Mouse (Mus musculus): ENCODE data around the gene Zfp39. TPM values are rescaled to one million over a fixed set of nuclear protein-coding genes. Genes with fewer than 3 reads are reported as not detected.

The Zfp39 gene
- polyA plus RNA-seq, 1 experiment = 1.5 TPM

GRCm38 (mm10) chr11:58947798-58948528 lies 43.9 kb upstream of the Zfp39 start:
- TF ChIP-seq POLR2A (IDR thresholded peaks at IDR 0.05; ENCODE audit: low read depth, low read length) (no peak), CTCF (conservative IDR thresholded peaks at IDR 0.05; ENCODE audit: insufficient read depth, insufficient read length, low read depth, low read length) (no peak)
- DNase-seq = no peak
- peak overlapping the region; percentile 63 for H3K4me3 ChIP-seq (ENCODE audit: insufficient read depth, low read depth, low read length)

GRCm38 (mm10) chr11:58947306-58947705 lies 43.3 kb upstream of the Zfp39 start:
- 89% methylated on average over 3 of the region's 3 CpGs for WGBS
- H3K4me1 ChIP-seq (ENCODE audit: control insufficient read depth, insufficient read depth, low read length) = peaks cover 5% of the 10 kb centered on the region; the same call in 1 of the 2 replicates
- no peaks in the 10 kb centered on the region; the same call in 1 of the 2 replicates for H3K27me3 ChIP-seq (replicated peaks; ENCODE audit: control insufficient read depth, insufficient read depth, low read length)
- no peaks in the 10 kb centered on the region for H3K36me3 ChIP-seq (ENCODE audit: control insufficient read depth, insufficient read depth, low read length)
- no peak overlapping the region for H3K4me3 ChIP-seq (ENCODE audit: insufficient read depth, low read depth, low read length)
- TF ChIP-seq CTCF (conservative IDR thresholded peaks at IDR 0.05; ENCODE audit: insufficient read depth, insufficient read length, low read depth, low read length) (no peak), POLR2A (IDR thresholded peaks at IDR 0.05; ENCODE audit: low read depth, low read length) (no peak)
- H3K27ac ChIP-seq (ENCODE audit: insufficient read depth, low read depth, low read length) = no peak overlapping the region
- DNase-seq = no peak

More at GRCm38 (mm10) chr11:58947798-58948528, 43.9 kb upstream of the Zfp39 start:
- WGBS = 16% methylated on average over 23 of the region's 23 CpGs
- no peak overlapping the region for H3K27ac ChIP-seq (ENCODE audit: insufficient read depth, low read depth, low read length)
- no peaks in the 10 kb centered on the region for H3K36me3 ChIP-seq (ENCODE audit: control insufficient read depth, insufficient read depth, low read length)
- H3K4me1 ChIP-seq (ENCODE audit: control insufficient read depth, insufficient read depth, low read length) = peaks cover 5% of the 10 kb centered on the region; the same call in 1 of the 2 replicates
- no peaks in the 10 kb centered on the region; the same call in 1 of the 2 replicates for H3K27me3 ChIP-seq (replicated peaks; ENCODE audit: control insufficient read depth, insufficient read depth, low read length)

DNA sequence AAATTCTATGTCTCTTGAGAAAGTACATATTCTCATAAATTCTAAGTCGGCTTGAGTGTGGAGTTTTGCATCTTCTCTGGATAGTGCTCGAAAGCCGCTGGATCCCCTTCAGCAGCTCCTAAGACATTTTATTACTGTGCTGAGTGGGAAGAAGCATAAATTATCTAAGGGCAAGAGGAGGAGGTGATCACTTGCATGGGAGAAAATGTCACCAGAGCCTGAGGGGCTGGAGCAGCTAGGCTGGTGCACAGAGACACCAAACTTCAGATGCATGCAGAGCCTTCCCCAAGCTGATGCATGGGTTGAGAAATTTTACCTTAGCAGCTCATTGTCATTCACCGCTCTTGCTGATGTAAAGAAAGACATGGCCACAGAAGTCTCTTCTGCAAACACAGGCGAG lies 40.1 kb upstream of the Zfp39 start:
- WGBS = 62% methylated on average over 5 of the region's 5 CpGs
- Histone ChIP-seq H3K27ac (ENCODE audit: insufficient read depth, low read depth, low read length) (no peak overlapping the region), H3K36me3 (ENCODE audit: control insufficient read depth, insufficient read depth, low read length) (no peaks in the 10 kb centered on the region), H3K4me3 (ENCODE audit: insufficient read depth, low read depth, low read length) (no peak overlapping the region), H3K4me1 (ENCODE audit: control insufficient read depth, insufficient read depth, low read length) (peaks cover 5% of the 10 kb centered on the region; the same call in 1 of the 2 replicates), H3K27me3 (replicated peaks; ENCODE audit: control insufficient read depth, insufficient read depth, low read length) (no peaks in the 10 kb centered on the region)
- no peak for TF ChIP-seq POLR2A (IDR thresholded peaks at IDR 0.05; ENCODE audit: low read depth, low read length)
- TF ChIP-seq CTCF (conservative IDR thresholded peaks at IDR 0.05; ENCODE audit: insufficient read depth, insufficient read length, low read depth, low read length) = no peak
- no peak for DNase-seq

DNA sequence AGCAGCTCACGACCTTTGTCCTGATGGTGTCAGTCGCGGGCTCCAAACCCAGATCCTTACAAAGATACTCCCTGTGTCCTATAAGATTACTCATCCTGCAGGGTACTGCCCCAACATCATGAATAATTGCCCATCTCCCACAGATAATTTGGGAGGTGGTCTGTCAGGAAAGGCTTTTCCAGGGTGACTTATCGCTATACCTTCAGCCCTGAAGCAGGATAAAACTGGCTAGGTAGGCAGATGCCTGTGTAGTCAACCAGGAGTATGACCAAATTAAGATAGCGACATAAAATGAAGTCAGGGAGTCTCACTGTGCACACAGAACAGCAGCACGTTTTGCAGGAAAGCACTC lies 35.0 kb upstream of the Zfp39 start:
- no peaks in the 10 kb centered on the region for H3K27me3 ChIP-seq (replicated peaks; ENCODE audit: control insufficient read depth, insufficient read depth, low read length)
- peak overlapping the region; percentile 12; the same call in 1 of the 2 replicates for H3K27ac ChIP-seq (ENCODE audit: insufficient read depth, low read depth, low read length)
- 13% methylated on average over 6 of the region's 6 CpGs for WGBS
- H3K4me1 ChIP-seq (ENCODE audit: control insufficient read depth, insufficient read depth, low read length) = peaks cover 10% of the 10 kb centered on the region; the same call in 1 of the 2 replicates
- TF ChIP-seq POLR2A (IDR thresholded peaks at IDR 0.05; ENCODE audit: low read depth, low read length) (no peak), CTCF (conservative IDR thresholded peaks at IDR 0.05; ENCODE audit: insufficient read depth, insufficient read length, low read depth, low read length) (no peak)
- peaks cover 2% of the 10 kb centered on the region; the same call in 1 of the 2 replicates for H3K36me3 ChIP-seq (ENCODE audit: control insufficient read depth, insufficient read depth, low read length)
- H3K4me3 ChIP-seq (ENCODE audit: insufficient read depth, low read depth, low read length) = peak overlapping the region; percentile 4; the same call in 1 of the 2 replicates
- no peak for DNase-seq

GRCm38 (mm10) chr11:58938322-58939087 lies 34.5 kb upstream of the Zfp39 start, which contains the start of gene Rnf187:
TSS of gene Rnf187 (minus strand) at chr11:58938916.
- under 1% methylated on average over 95 of the region's 95 CpGs for WGBS
- TF ChIP-seq CTCF (conservative IDR thresholded peaks at IDR 0.05; ENCODE audit: insufficient read depth, insufficient read length, low read depth, low read length) (0 out of 2 replicates have a peak, but pooled peaks have one; percentile 1), POLR2A (IDR thresholded peaks at IDR 0.05; ENCODE audit: low read depth, low read length) (peak; percentile 79)
- Histone ChIP-seq H3K4me1 (ENCODE audit: control insufficient read depth, insufficient read depth, low read length) (peaks cover 10% of the 10 kb centered on the region; the same call in 1 of the 2 replicates), H3K4me3 (ENCODE audit: insufficient read depth, low read depth, low read length) (peak within 1 kb of the TSS; percentile 90), H3K27ac (ENCODE audit: insufficient read depth, low read depth, low read length) (peak within 1 kb of the TSS; percentile 60), H3K27me3 (replicated peaks; ENCODE audit: control insufficient read depth, insufficient read depth, low read length) (no peaks in the 10 kb centered on the region), H3K36me3 (ENCODE audit: control insufficient read depth, insufficient read depth, low read length) (peaks cover 2% of the 10 kb centered on the region; the same call in 1 of the 2 replicates)
- peak; percentile 96 for DNase-seq

GRCm38 (mm10) chr11:58937909-58938308 lies 33.9 kb upstream of the Zfp39 start:
- WGBS = 2% methylated on average over 13 of the region's 13 CpGs
- Histone ChIP-seq H3K4me1 (ENCODE audit: control insufficient read depth, insufficient read depth, low read length) (peaks cover 10% of the 10 kb centered on the region; the same call in 1 of the 2 replicates), H3K27me3 (replicated peaks; ENCODE audit: control insufficient read depth, insufficient read depth, low read length) (no peaks in the 10 kb centered on the region), H3K4me3 (ENCODE audit: insufficient read depth, low read depth, low read length) (peak overlapping the region; percentile 90), H3K36me3 (ENCODE audit: control insufficient read depth, insufficient read depth, low read length) (peaks cover 2% of the 10 kb centered on the region; the same call in 1 of the 2 replicates), H3K27ac (ENCODE audit: insufficient read depth, low read depth, low read length) (no peak overlapping the region)
- TF ChIP-seq POLR2A (IDR thresholded peaks at IDR 0.05; ENCODE audit: low read depth, low read length) = no peak
- TF ChIP-seq CTCF (conservative IDR thresholded peaks at IDR 0.05; ENCODE audit: insufficient read depth, insufficient read length, low read depth, low read length) = no peak
- DNase-seq = no peak

Data from kidney, adult 2 months (tissue).